Mouse (Mus musculus) brain, embryonic 14.5 days (tissue): Measurements from ENCODE around the gene Reln.

ENCODE experiments used
- CTCF ChIP-seq: fragments of 200-500 bp; IDR thresholded peaks from 2 replicates; pipeline ENCODE4 v1.5.1; 2012; ENCODE audit warnings: inconsistent platforms, mild to moderate bottlenecking, moderate library complexity, borderline replicate concordance; ENCODE audit not compliant: insufficient read depth, insufficient read length; ENCODE audit errors: extremely low read depth
- POLR2A ChIP-seq: fragments of 200-500 bp; IDR thresholded peaks from 2 replicates; pipeline ENCODE4 v1.6.1; 2012; ENCODE audit warnings: mild to moderate bottlenecking, inconsistent platforms, borderline replicate concordance; ENCODE audit not compliant: poor library complexity, insufficient read depth, insufficient read length, severe bottlenecking; ENCODE audit errors: extremely low read depth

- TF ChIP-seq POLR2A (no peak), CTCF (no peak)
These were observed 227.6 kb downstream of the Reln start for GRCm38 (mm10) chr5:22116922-22117321.
